Mouse (Mus musculus) layer of hippocampus, postnatal 14 days (tissue): Measurements from ENCODE around the gene Szrd1. TPM values are rescaled to one million over a fixed set of nuclear protein-coding genes. Genes with fewer than 3 reads are reported as not detected.
A peak's percentile ranks its signal among the peaks of the same experiment; 100 is the strongest.

ENCODE experiments used
- DNase-seq, 2 experiments: peaks; one replicate each; pipeline ENCODE4 v3.0.0; 2021 to 2022; ENCODE audit warnings: low spot score in 2 of 2, mixed read lengths in 1 of 2
- total RNA-seq, 2 experiments: library from RNA; stranded (reverse); gene quantifications; 2 replicates each; pipeline ENCODE4 v1.2.3; 2021

Szrd1 gene
- total RNA-seq, 2 experiments from 2014 or later = 49.8 to 63.7 TPM

DNA sequence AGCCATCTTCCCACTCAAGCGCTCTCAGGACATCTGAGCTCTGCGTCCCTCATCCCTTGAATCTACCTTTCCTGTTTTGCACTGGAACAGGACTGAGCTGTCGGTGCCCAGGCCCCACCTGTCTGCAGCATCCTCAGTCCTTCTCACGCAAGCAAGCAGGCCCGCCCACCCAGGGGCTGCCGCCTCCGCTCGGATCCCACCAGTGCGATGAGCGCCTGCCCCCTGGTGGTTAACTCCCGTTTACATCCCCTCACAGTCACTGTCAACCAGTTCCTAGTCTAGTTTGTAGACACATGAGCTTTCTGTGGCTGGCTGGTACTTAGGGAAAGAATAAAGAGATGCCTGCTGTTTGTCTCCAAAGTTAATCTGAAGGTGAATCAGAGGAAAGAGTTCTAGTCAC is 18.9 kb downstream of the Szrd1 start:
- peak; percentile 61 to 71 for DNase-seq

DNA sequence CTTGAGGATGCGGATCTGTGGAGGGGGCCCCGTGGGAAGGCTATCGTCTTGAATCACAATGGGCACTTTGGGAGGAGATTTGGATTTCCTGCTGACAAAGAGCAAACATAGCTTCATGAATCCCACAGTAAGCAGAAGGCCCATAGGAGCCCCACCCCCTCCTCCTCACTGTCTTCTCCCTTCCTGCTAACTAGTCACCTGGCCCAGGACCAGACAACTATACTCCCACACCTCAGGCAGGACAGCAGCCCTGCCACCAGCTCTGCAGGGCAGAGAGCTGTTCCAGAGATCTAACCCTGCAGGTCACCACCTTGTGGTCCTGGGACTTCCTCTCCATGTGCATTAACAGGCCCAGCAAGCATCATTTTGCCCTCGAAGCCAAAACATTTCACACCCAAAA is 20.9 kb downstream of the Szrd1 start:
- DNase-seq = no peak

DNA sequence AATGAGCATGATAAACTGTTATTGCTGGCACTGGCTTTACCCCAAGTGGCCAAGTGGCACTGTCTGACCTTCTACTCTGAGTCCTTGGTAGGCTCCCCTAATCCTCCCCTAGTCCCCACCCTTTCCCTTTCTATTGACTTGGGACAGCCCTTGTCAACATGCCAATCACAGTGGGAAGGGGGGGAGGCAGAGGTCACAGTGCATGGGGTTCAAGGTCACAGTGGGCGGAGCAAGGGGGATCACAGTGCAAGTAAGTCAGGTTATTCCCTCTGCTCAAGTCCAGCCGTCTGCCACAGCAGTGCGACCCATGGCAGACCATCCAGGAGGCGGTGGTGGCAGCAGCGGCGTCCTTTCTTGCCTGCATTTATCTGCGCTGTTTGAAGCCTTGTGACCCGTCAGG is 24.2 kb downstream of the Szrd1 start:
- DNase-seq = no peak

DNA sequence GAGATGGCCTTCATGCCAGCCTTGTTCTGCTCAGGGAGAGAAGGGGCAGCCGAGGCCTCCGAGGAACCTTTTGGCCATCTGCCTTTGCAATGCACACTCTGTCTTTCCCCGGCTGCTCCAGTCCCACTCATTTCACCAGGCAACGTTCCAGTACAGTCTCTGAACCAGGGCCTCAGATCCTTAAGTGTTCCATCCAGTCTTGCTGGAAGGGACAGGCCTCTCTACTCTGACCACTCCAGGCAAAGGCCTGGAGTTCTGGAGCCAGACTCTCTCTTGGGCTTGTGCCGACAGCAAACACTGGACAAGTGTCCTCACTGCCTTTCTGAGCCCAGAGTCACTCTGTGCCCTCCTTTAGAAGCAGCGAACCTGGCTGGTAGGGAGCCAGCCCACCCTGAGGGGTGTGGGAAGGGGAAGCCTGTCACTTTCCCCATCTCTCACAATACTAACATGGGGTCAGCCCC is 25.0 kb downstream of the Szrd1 start:
- peak; percentile 46 to 83 for DNase-seq

DNA sequence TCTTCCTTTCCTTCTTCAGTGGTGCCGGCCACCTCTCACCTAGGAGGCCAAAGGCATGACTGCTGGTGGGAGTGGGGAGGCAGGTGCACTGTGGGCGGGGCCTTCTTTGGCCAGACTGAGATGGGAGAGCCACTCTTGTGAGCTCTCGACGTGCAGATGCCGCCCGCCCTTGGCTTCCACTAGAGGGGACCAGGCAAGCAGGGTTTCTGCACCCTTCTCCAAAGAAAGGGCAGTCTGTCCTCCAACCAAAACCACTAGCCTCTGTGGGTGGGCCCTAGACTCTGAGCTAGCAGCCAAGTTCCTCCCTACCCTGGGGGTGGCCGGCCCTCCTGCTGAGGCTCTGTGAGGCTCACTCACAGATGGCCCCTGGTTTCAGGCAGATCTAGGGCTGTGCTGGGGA is 25.7 kb downstream of the Szrd1 start:
- peak in 1 of 2 experiments; percentile 21 for DNase-seq

DNA sequence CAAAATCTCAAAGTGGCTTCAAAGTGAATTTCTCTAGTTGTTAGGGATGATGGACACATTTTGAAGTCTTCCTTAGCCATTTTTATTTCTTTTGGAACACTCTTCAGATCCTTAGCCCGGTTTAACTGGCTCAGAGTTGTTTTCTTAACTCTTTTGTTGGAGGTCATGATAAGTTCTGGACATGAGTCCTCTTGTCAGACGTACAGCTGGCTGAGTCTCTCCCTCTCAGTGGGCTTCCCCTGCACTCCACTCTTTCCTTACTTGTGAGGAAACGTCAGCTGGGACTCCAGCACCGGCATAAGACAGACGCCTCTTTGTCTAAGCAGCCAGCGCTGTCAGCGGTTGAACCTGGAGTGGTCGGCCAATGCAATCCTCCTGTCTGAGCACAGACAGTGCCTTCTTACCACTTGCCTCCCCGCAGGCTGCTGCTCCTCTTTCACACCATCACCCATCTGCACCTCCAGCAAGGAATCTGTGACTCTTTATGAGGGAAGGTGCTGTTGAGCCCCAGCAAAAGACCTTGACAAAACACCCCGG is 31.3 kb downstream of the Szrd1 start:
- DNase-seq = no peak

DNA sequence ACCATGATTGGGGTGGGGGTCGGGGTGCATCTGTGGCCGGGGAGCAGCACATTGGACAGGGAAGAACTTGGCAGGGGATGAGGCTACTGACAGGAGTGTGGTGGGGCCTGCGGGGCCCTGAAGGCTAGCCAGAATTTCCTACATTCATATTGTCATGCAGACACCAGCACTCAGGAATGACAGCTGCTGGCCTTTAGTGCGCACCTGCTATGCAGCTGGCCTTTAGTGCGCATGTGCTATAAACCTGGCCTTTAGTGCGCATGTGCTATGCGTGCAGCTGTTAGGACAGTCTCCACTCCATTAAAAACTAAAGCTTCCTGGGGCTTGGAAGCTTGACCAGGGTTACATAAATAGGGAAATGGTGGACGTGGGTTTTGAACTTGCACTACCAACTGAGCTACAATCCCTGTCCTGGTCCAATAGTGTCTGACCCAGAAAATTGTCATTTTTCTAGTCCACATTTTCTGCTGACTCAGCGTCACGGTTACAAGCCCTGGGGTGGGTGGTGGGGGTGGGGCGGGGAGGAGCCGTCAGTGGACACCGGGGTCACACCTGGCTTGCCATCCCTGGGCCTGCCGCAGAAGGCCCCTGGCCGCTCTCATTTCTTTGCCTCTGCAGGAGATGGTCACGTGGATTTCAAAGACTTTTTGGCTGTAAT is 32.9 kb downstream of the Szrd1 start:
- no peak for DNase-seq

DNA sequence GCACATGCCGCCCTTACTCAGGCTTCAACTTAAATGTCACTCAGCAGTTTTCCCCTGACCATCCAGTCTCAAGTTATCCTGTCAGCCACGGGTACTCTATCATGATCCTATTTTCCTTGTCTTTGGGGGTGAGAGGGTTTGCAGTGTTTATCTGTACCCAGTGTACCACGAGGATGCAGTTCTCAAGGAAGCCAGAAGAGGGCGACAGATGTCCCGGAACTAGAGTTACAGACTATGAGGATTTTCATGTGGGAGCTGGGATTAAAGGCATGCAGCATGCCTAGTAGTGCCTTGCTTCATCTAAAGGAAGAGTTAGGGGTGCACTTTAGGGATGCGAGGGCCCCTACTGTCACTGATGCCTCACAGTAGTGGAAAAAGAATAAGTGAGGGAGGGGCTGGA is 37.7 kb downstream of the Szrd1 start:
- no peak for DNase-seq

DNA sequence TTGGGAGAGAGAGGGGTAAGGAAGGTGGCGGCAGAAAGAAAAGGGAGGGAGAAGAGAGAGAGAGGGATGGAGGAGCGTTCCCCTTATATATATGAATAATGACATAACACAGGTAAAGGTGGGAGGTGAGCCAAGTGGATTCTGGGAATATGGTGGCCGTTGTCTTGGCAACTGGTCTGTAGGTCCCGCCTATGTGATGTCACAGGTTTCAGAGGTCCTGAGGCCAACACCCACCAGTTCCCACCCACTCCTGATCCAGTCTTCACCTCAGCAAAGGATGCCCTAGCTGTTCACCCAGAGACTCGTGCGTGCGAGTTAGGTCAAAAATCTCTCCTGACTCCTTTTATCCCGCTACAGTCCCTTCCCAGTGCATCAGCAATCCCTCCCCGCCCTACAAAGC is 38.3 kb downstream of the Szrd1 start:
- no peak for DNase-seq

DNA sequence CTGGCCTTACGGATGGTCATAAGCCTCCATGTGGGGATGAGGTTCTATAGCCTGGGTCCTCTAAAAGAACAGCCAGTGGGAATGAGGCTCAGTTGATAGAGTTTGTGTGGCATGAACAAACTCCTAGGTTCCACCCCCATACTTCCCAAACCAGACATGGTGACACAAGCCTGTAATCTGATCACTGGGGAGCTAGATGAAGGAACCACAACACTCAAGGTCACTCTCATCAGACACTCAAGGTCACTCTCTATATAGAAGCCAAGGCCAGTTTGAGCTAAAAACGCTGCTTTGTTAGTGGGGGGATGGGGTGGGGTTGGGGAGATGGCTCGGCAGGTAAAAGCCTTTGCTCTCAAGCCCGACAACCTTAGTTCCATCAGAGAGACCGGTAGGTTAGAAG is 39.6 kb downstream of the Szrd1 start:
- DNase-seq = no peak

DNA sequence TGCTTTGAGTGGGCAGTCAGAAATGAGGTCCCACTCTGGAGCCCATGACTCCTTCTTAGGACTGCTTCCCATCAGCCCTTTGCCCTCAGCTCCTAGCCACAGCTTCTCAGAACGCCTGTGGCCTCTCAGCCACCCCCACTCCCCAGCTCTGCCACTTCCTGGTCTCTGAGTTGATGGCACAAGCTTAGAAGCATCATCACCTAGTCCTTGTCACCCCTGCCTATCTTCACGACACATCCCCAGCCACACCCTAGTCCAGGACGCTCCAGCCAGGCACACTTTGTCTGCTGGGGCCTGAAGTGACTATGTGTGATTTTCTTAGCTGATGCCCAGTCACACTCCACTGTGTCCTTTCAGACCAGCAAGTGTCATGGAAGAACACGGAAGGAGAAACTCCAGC is 40.6 kb downstream of the Szrd1 start:
- no peak for DNase-seq

DNA sequence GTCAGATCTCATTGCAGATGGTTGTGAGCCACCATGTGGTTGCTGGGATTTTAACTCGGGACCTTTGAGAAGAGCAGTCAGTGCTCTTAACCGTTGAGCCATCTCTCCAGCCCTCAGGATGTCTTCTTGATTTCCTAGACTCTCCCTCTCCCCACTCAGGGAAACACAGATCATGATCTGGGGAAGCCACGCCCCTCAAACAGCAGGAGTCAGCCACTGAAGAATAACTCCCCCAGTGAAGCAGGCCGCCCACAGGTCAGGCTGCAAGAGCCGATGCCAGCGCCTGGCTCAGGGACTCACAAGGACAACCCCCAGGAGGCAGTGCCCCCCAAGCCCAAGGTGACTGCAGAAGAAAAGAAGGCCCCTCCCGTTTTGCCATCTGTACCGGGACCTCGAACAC is 42.9 kb downstream of the Szrd1 start:
- DNase-seq = no peak

DNA sequence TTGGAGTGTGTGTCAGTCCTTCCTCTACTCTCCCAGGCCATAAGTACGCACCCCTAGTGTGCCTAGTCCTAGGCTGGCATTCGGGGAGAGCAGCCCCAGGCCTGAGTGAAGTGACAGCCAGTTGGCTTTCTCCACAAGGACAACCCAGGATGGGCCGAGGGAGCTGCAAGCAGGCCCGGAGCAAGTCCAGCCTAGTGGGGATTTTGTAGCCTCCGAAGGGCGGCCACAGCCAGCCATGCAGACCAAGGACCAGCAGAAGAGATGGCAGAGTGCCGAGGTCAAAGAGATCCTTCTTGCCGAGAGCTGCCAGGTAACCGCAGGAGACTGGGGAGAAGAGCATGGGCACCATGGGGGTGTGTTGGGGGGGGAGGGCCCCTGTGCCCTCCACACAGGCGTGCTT is 44.6 kb downstream of the Szrd1 start:
- DNase-seq = no peak

DNA sequence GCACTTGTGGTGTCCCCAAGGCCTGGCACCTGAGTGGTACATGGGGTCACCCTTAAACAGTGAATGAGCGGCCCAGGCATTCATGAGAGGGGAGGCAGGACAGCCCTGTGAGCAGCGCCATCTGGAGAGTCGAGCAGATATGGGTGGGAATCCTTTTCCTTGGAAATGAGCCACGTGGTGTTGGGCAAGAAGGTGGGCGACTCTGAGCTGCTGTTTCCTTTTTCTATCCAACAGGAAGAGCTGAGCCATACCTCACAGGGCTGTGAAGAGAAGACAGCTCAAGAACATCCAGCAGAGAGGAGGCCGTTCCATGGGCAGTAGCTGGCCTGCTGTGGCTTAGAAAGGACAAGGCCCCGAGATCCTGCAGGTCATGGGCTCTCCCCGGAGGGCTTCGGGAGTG is 50.9 kb downstream of the Szrd1 start:
- no peak for DNase-seq

DNA sequence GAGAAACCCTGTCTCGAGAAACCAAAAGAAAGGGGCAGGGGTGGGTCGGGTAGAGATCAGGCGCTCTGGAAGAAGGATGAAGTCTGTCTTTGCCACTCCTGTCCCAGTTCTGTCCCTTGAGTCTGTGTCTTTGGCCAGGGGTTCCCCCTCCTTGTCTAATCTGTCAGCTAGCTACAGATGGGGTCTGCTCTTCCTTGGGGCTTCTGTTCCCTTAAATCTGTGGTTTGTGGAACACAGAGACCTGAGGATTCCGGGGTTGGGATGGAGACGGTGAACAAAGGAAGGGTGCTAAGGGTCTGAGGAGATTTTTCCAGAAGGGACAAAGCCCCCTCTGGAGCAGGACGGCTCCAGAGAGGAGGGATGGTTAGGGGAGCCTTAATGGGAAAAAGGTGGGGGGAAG is 51.5 kb downstream of the Szrd1 start, which contains the start of gene Spata21:
Gene Spata21, plus strand, starts transcription at position 301 of the 400 bp plus-strand sequence.
- no peak for DNase-seq

DNA sequence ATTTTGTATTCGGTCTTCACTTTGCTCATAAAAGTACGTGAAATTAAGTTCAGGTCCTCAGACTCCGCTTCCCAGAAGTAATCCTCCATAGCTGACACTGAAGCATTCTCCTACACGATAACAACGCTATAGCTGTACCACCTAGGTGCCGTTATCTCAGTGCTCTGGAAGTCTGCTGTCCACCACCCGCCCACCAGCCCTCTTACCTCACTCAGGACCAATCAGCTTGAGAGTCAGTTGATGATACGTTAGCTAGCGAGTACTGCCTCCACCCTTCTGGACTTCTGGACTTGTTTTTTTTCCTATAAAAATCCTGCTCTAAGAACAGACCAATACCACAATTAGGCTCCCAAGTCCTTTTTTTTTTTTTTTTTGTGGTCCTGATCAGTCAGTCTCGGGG is 52.7 kb downstream of the Szrd1 start:
- no peak for DNase-seq

DNA sequence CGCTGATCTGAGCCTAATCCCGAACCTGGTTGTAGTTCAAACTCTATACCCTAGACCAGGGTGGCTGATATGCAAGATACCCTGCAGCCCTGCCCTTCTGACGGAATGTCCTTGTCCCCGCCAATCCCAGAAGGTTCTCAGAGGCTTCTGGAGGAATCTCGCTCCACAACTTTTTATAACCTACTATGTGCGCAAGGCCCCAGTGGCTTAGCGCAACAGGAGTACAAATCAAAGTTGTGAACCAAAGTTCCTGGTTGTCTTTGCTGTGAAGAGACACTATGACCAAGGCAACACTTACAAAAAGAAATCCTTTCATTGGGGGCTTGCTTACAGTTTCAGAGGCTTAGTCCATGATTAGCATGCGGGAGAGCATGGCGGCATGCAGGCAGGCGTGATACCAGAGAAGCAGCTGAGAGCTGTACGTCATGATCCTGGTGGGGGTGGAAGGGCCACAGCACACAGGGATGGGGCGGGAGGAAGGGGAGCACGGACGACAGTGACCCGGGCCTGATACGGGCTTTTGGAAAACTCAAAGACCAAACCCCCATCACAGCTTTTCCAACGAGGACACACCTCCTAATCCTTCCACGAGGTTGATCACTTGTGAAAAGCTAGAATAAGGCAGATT is 61.0 kb downstream of the Szrd1 start:
- DNase-seq = no peak

DNA sequence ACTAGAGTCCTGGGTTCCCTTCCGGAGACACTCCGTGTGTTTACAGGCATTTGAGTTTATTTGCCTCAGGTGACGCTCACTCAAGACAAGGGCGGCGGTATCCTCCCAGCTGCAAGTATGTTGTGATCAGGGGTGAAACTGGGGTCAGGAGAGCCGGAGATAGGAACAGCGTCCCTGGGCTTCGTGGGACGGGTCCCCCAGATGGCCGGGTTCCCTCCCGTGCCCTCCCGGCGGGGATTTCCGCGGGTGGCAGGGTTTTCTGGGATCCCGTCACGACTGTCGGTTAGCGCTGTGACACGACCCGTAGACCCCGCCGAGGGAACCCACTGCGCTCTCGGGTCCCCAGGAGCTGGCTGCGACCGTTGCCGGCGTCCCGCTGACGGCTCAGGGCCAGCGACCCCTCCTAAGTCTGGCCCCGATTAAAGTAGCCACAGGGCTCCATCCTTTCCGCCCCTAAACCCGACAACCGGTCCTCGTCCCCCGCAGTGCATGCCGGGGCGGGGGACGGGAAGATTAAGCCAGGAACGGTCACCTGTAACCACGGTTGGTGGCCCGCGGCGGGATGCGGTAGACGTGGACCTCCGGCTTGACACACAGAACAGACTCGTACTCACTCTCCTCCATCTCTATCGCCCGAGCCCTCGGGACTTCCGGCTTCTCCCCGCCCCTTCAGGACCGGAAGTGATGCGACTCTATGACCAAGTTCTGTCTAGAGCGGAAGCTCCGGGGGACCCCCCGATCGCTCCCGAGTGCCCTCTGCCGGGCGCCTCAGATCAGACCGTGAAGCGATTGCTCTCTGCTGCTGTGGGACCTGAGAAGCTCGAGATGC is 61.7 kb downstream of the Szrd1 start, which contains the start of gene Necap2:
Gene Necap2, minus strand, starts transcription at position 677 of the 829 bp plus-strand sequence.
- peak; percentile 91 to 96 for DNase-seq

DNA sequence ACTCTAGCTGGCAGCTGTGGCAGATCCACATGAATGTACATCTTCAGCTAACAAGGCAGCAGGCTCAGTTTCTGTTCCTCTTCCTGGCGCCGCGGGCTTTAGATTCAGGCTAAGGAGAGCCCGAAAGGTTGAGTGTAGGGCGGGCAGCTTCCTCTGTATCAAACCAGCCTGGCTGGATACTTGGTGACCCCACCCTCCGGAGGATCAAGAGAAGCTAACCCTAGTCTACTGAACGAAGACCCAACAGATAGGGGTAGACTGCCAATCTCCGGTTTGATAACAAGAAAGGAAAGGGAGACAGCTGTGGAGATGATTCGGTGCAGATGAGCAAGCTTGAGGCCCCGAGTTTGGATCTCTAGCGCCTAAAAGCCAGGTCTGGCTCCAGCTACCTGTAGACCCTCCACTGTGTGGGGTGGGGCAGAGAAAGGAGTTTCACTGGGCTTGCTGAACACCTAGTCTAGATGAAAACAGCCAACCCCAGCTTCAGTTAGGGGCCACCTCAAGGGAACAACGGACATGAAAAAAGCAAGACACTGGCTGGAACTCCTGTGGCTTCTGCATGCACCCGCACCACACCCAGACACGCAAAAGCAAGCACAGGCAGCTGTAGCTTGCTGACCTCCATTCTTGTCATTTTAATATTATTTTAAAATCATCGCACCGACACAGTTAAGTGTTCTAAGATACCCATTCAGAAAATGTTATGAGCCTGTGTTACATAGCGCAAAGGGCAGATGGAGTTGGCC is 62.6 kb downstream of the Szrd1 start:
- DNase-seq = no peak

DNA sequence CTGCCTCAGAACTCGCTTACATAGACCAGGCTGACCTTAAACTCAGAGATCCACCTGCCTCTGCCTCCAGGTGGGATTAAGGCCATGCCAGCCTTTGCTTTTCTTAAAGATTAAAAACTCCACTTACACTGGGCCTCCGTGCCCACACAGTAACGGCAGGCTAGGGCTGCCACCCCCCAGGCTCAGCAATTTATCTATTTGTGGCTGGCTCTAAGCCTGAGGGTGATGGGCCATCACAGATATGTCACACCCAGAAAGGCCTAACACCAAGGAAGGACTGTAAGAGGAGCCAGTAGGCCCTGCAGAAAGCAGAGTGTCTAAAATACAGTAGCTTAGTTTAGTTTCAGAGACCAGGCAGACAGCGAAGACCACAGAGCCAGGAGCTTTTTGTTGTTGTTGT is 65.5 kb downstream of the Szrd1 start:
- DNase-seq = no peak

DNA sequence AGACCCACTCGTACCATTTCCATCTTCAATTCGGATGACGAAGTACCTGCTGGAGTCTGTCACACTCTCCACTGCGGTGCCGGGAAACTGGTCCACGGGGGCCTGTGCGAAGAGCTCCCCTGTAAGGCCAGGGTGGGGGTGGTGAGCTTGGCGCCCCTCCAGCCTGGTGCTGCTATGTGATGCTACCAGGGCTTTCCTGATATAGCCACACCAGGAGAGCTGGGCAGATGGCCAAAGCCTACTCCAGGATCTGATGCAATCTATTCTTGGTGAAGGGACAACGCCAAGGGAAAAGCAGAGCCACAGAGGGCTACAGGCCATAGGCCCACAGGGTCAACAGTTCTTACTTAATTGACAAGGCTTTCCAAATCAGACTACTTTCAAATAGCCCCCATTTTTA is 65.9 kb downstream of the Szrd1 start:
- DNase-seq = no peak
